Mouse (Mus musculus): ENCODE measurements around the gene Klhl9. TPM values are rescaled to one million over a fixed set of nuclear protein-coding genes. Genes with fewer than 3 reads are reported as not detected.

Klhl9 gene
- total RNA-seq, 2 experiments from 2014 or later = 67.0 to 74.9 TPM

Other genes starting within 250 kb of the Klhl9 start
- gene Ifnb1, start 199.7 kb downstream of the Klhl9 start, total RNA-seq (2021) = not detected
- gene Ifna15, start 164.2 kb downstream of the Klhl9 start, total RNA-seq (2021) = not detected
- not detected for gene Ifna14, start 150.7 kb downstream of the Klhl9 start, total RNA-seq (2021)
- gene Ifna9, start 130.1 kb downstream of the Klhl9 start, total RNA-seq (2021) = not detected
- gene Ifna12, start 119.1 kb downstream of the Klhl9 start, total RNA-seq (2021) = not detected
- gene C87499, start 88.1 kb downstream of the Klhl9 start, total RNA-seq (2021) = not detected
- gene Ifna13, start 78.0 kb downstream of the Klhl9 start, total RNA-seq (2021) = not detected
- gene Ifna16, start 45.5 kb downstream of the Klhl9 start, total RNA-seq (2021) = not detected
- not detected for gene Ifna2, start 38.6 kb downstream of the Klhl9 start, total RNA-seq (2021)
- not detected for gene Ifnab, start 31.1 kb downstream of the Klhl9 start, total RNA-seq (2021)
- under 1 TPM; 0.50 to 0.57 TPM for gene Gm26566, start 660 bp downstream of the Klhl9 start, total RNA-seq (2021)
- not detected for gene Gm13271, start 32.4 kb upstream of the Klhl9 start, total RNA-seq (2021)
- gene Gm13283, start 37.7 kb upstream of the Klhl9 start, total RNA-seq (2021) = not detected
- not detected for gene Gm13290, start 51.4 kb upstream of the Klhl9 start, total RNA-seq (2021)
- gene Gm13289, start 54.5 kb upstream of the Klhl9 start, total RNA-seq (2021) = not detected
- not detected for gene Gm13272, start 57.4 kb upstream of the Klhl9 start, total RNA-seq (2021)
- under 1 TPM in 1 of 2 experiments, not detected in 1; 0.18 TPM for gene Ifnz, start 59.7 kb upstream of the Klhl9 start, total RNA-seq (2021)
- gene Gm13276, start 63.2 kb upstream of the Klhl9 start, total RNA-seq (2021) = not detected
- not detected for gene Gm13277, start 66.2 kb upstream of the Klhl9 start, total RNA-seq (2021)
- not detected for gene Gm13278, start 69.1 kb upstream of the Klhl9 start, total RNA-seq (2021)
- gene Gm13275, start 72.0 kb upstream of the Klhl9 start, total RNA-seq (2021) = not detected
- gene Gm13279, start 74.9 kb upstream of the Klhl9 start, total RNA-seq (2021) = not detected
- under 1 TPM in 1 of 2 experiments, not detected in 1; 0.22 TPM for gene Gm13285, start 77.2 kb upstream of the Klhl9 start, total RNA-seq (2021)
- not detected for gene Gm13287, start 80.8 kb upstream of the Klhl9 start, total RNA-seq (2021)
- gene Gm13288, start 83.1 kb upstream of the Klhl9 start, total RNA-seq (2021) = not detected
- gene Ifna7, start 93.8 kb upstream of the Klhl9 start, total RNA-seq (2021) = not detected
- not detected for gene Ifna11, start 97.5 kb upstream of the Klhl9 start, total RNA-seq (2021)
- not detected for gene Ifna6, start 105.0 kb upstream of the Klhl9 start, total RNA-seq (2021)
- not detected for gene Ifna5, start 113.1 kb upstream of the Klhl9 start, total RNA-seq (2021)
- gene Ifna4, start 119.4 kb upstream of the Klhl9 start, total RNA-seq (2021) = not detected
- gene Ifna1, start 127.6 kb upstream of the Klhl9 start, total RNA-seq (2021) = not detected
- not detected for gene Ifne, start 157.7 kb upstream of the Klhl9 start, total RNA-seq (2021)

Data from heart, postnatal 25 days (tissue).